Mouse (Mus musculus) myocyte (in vitro differentiated cells): Measurements from ENCODE around the gene Arpc4. TPM values are rescaled to one million over a fixed set of nuclear protein-coding genes. Genes with fewer than 3 reads are reported as not detected.

Experiments
- H3K27me3 ChIP-seq: one replicate; pipeline ENCODE4 v1.6.1; 2011; ENCODE audit not compliant: control insufficient read depth, insufficient read depth, insufficient read length
- H3K36me3 ChIP-seq: one replicate; pipeline ENCODE4 v1.6.1; 2011; ENCODE audit not compliant: control insufficient read depth, insufficient read depth
- H3K4me2 ChIP-seq: one replicate; pipeline ENCODE4 v1.6.1; 2011; ENCODE audit warnings: low read depth, control low read depth
- H3K4me3 ChIP-seq: one replicate; pipeline ENCODE4 v1.5.1; 2011; ENCODE audit warnings: mild to moderate bottlenecking, control low read depth, moderate library complexity
- H3K79me2 ChIP-seq: one replicate; pipeline ENCODE4 v1.6.1; 2011; ENCODE audit not compliant: control insufficient read depth, insufficient read depth
- H3ac ChIP-seq: one replicate; pipeline ENCODE4 v1.6.1; 2011; ENCODE audit not compliant: control insufficient read depth, insufficient read length
- CEBPB ChIP-seq: IDR thresholded peaks from 2 replicates; pipeline ENCODE4 v1.6.1; 2011; ENCODE audit warnings: mild to moderate bottlenecking, moderate library complexity; ENCODE audit not compliant: poor library complexity, insufficient read depth, severe bottlenecking
- E2F4 ChIP-seq: IDR thresholded peaks from one replicate; pipeline ENCODE4 v1.6.1; 2011; ENCODE audit warnings: mild to moderate bottlenecking, control low read depth, moderate library complexity; ENCODE audit not compliant: insufficient read depth
- MAX ChIP-seq: IDR thresholded peaks from one replicate; pipeline ENCODE4 v1.6.1; 2011; ENCODE audit warnings: low read depth, mild to moderate bottlenecking, control low read depth
- MYOD1 ChIP-seq, 3 experiments: IDR thresholded peaks; one replicate each; pipeline ENCODE4 v1.6.1; 2011; ENCODE audit warnings: control low read depth in 2 of 3, low read depth in 2 of 3, mild to moderate bottlenecking in 2 of 3, moderate library complexity in 1 of 3; ENCODE audit not compliant: insufficient read length in 2 of 3, control insufficient read depth in 1 of 3
- MYOG ChIP-seq, 3 experiments: IDR thresholded peaks; one replicate each; pipeline ENCODE4 v1.6.1; 2011; ENCODE audit warnings: control low read depth in 2 of 3, low read depth in 2 of 3, mild to moderate bottlenecking in 2 of 3; ENCODE audit not compliant: insufficient read length in 2 of 3, control insufficient read depth in 1 of 3, insufficient read depth in 1 of 3
- POLR2A ChIP-seq: IDR thresholded peaks from one replicate; pipeline ENCODE4 v1.6.1; 2011; ENCODE audit warnings: low read depth, mild to moderate bottlenecking, control low read depth, moderate library complexity; ENCODE audit not compliant: insufficient read length
- POLR2AphosphoS2 ChIP-seq: IDR thresholded peaks from one replicate; pipeline ENCODE4 v1.6.1; 2011; ENCODE audit warnings: low read depth, control low read depth; ENCODE audit not compliant: insufficient read length
- REST ChIP-seq: IDR thresholded peaks from one replicate; pipeline ENCODE4 v1.6.1; 2011; ENCODE audit warnings: mild to moderate bottlenecking, control low read depth, moderate library complexity; ENCODE audit not compliant: insufficient read depth, insufficient read length
- SRF ChIP-seq: IDR thresholded peaks from one replicate; pipeline ENCODE4 v1.6.1; 2011; ENCODE audit warnings: low read depth; ENCODE audit not compliant: control insufficient read depth, insufficient read length
- TCF12 ChIP-seq: IDR thresholded peaks from one replicate; pipeline ENCODE4 v1.6.1; 2011; ENCODE audit warnings: mild to moderate bottlenecking, control low read depth; ENCODE audit not compliant: poor library complexity, insufficient read depth, severe bottlenecking
- TCF3 ChIP-seq: IDR thresholded peaks from one replicate; pipeline ENCODE4 v1.6.1; 2011; ENCODE audit warnings: low read depth, control low read depth; ENCODE audit not compliant: insufficient read length
- USF1 ChIP-seq: IDR thresholded peaks from one replicate; pipeline ENCODE4 v1.6.1; 2011; ENCODE audit warnings: low read depth, mild to moderate bottlenecking, control low read depth, moderate library complexity
- polyA plus RNA-seq: library from polyadenylated mRNA; unstranded; fragments of >200 nt; fragmentation: generic; extraction: Trizol; gene quantifications from one replicate; pipeline ENCODE4 v1.2.1, GENCODE M21; 2012; ENCODE audit warnings: missing spikeins

Gene Arpc4
- polyA plus RNA-seq, 1 experiment: 207 TPM

DNA sequence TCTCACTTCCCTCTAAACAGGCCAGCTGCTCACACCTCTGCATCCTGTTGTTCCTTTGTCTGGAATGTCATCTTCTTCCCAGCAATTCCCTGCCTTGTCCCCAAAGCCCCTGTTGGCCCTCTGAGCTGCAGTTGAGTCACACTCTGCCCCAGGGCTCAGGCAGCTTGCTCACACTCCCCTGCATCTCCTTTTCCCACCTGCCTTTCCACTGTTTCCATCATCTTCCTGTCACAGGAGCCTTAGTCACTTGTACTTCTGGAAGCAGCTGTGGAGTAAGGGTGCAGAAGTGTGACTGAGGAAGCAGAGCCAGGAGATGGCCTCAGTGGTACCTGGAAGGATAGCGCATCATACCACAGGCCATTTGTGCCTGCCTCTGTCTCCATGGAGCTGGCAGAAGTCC lies 15.7 kb upstream of the Arpc4 start:
- Histone ChIP-seq H3K4me2 (no peak overlapping the region), H3K36me3 (peaks cover 3% of the 10 kb centered on the region), H3K4me3 (no peak overlapping the region), H3K27me3 (no peaks in the 10 kb centered on the region), H3ac (no peak overlapping the region), H3K79me2 (no peaks in the 10 kb centered on the region)
- TF ChIP-seq USF1 (no peak), SRF (no peak), POLR2AphosphoS2 (no peak), MAX (no peak), POLR2A (no peak), MYOG (IDR thresholded peaks at IDR 0.05; ENCODE audit: control insufficient read depth in 1 of 3, insufficient read depth in 1 of 3, insufficient read length in 2 of 3, low read depth in 2 of 3) (no peak), TCF3 (no peak), REST (no peak), CEBPB (no peak), MYOD1 (IDR thresholded peaks at IDR 0.05; ENCODE audit: control insufficient read depth in 1 of 3, insufficient read length in 2 of 3, low read depth in 2 of 3) (no peak), E2F4 (no peak), TCF12 (no peak)

DNA sequence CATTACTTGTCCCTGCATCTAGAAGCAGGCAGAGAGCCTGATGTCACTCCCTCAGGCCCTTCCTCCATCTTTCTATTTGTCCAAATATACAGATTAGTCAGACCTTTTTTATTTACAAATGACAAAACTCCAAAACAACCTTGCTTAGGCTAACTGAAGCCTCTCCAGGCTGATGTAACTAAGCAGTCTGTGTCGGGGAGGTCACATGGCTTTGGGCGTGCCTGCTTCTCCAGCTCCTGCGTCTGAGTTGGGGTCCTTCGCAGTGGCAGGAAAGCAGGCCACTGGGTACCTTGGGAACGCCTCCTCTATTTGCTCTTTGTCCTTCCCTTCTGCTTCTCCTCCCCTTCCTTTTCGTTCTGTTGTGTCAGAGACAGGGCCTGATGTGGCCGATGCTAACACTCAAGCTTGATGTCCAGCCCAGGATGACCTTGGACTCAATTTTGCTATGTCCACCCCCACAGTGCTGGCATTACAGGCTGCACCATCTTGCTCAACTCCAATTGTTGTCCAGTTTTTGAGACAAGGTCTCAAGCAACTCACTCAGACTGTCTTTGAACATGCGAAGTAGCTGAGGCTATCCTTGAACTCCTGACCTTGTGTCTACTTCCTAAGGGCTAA lies 13.3 kb upstream of the Arpc4 start:
- Histone ChIP-seq H3ac (no peak overlapping the region), H3K4me2 (no peak overlapping the region), H3K79me2 (no peaks in the 10 kb centered on the region), H3K27me3 (no peaks in the 10 kb centered on the region), H3K36me3 (peaks cover 3% of the 10 kb centered on the region), H3K4me3 (no peak overlapping the region)
- no peak for TF ChIP-seq POLR2AphosphoS2
- TF ChIP-seq POLR2A: no peak
- TF ChIP-seq MYOD1 (IDR thresholded peaks at IDR 0.05; ENCODE audit: control insufficient read depth in 1 of 3, insufficient read length in 2 of 3, low read depth in 2 of 3): no peak
- no peak for TF ChIP-seq E2F4

DNA sequence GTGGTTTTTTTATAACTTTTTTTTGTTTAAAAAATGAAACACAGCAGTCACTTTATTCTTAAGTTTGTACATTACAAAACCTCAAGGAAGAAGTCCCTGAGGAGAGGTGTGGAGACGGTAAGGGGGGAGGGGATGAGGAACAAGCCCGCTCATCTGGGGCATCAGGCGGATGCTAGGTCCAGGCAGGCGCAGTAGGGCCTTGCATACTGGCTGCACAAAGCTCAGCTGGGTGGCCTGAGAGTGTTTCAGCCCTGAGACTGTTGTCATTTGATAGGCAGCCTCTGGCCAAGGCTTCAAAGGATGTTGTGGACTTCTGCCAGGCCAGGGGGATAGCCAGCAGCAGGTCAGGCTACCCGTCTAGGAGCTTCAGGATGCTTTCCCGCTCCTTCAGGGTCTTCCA lies 11.3 kb upstream of the Arpc4 start:
- Histone ChIP-seq H3K27me3 (no peaks in the 10 kb centered on the region), H3K36me3 (peaks cover 18% of the 10 kb centered on the region), H3K4me2 (no peak overlapping the region), H3K79me2 (no peaks in the 10 kb centered on the region), H3K4me3 (no peak overlapping the region), H3ac (no peak overlapping the region)
- no peak for TF ChIP-seq MYOG (IDR thresholded peaks at IDR 0.05; ENCODE audit: control insufficient read depth in 1 of 3, insufficient read depth in 1 of 3, insufficient read length in 2 of 3, low read depth in 2 of 3)
- no peak for TF ChIP-seq TCF12
- TF ChIP-seq MAX: no peak
- TF ChIP-seq MYOD1 (IDR thresholded peaks at IDR 0.05; ENCODE audit: control insufficient read depth in 1 of 3, insufficient read length in 2 of 3, low read depth in 2 of 3): no peak
- TF ChIP-seq SRF: no peak
- no peak for TF ChIP-seq TCF3
- no peak for TF ChIP-seq POLR2AphosphoS2
- TF ChIP-seq E2F4: no peak
- no peak for TF ChIP-seq USF1
- TF ChIP-seq CEBPB: no peak
- TF ChIP-seq POLR2A: no peak
- no peak for TF ChIP-seq REST

DNA sequence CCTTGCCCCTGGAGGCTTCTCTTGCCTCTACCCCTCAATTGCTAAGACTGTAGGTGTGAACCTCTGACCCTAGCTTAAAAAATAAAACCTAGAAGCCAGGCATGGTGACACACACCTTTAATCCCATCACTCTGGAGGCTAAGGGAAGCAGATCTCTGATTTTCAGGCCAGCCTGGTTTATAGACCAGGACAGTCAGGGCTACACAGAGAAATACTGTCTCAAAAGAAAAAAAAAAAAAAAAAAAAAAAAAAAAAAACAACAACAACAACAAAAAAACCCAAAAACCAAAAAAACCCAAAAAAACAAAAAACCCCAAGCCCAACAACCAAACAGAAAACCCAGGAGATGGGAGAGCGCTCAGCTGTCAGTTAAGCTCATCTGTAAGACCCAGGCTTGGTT lies 10.3 kb upstream of the Arpc4 start:
- H3K27me3 ChIP-seq: no peaks in the 10 kb centered on the region
- TF ChIP-seq TCF3: no peak
- no peak for TF ChIP-seq USF1
- no peak for TF ChIP-seq CEBPB
- no peak for TF ChIP-seq MYOG (IDR thresholded peaks at IDR 0.05; ENCODE audit: control insufficient read depth in 1 of 3, insufficient read depth in 1 of 3, insufficient read length in 2 of 3, low read depth in 2 of 3)
- no peak for TF ChIP-seq SRF
- no peak for TF ChIP-seq REST
- TF ChIP-seq MAX: no peak
- no peak for TF ChIP-seq E2F4
- no peak for TF ChIP-seq POLR2A
- no peak for TF ChIP-seq MYOD1 (IDR thresholded peaks at IDR 0.05; ENCODE audit: control insufficient read depth in 1 of 3, insufficient read length in 2 of 3, low read depth in 2 of 3)
- TF ChIP-seq TCF12: no peak
- no peak for TF ChIP-seq POLR2AphosphoS2
- H3K79me2 ChIP-seq: no peaks in the 10 kb centered on the region
- peaks cover 18% of the 10 kb centered on the region for H3K36me3 ChIP-seq
- H3ac ChIP-seq: no peak overlapping the region
- no peak overlapping the region for H3K4me3 ChIP-seq
- no peak overlapping the region for H3K4me2 ChIP-seq

GRCm38 (mm10) chr6:113368124-113368523 lies 9.8 kb upstream of the Arpc4 start:
- no peaks in the 10 kb centered on the region for H3K27me3 ChIP-seq
- peaks cover 18% of the 10 kb centered on the region for H3K36me3 ChIP-seq

More at GRCm38 (mm10) chr6:113368124-113368523, 9.8 kb upstream of the Arpc4 start:
- no peak overlapping the region for H3K4me2 ChIP-seq
- TF ChIP-seq E2F4 (no peak), TCF3 (no peak), REST (no peak), MAX (no peak), MYOD1 (IDR thresholded peaks at IDR 0.05; ENCODE audit: control insufficient read depth in 1 of 3, insufficient read length in 2 of 3, low read depth in 2 of 3) (no peak), TCF12 (no peak), POLR2AphosphoS2 (no peak), CEBPB (no peak)
- H3ac ChIP-seq: no peak overlapping the region
- H3K79me2 ChIP-seq: no peaks in the 10 kb centered on the region
- no peak overlapping the region for H3K4me3 ChIP-seq
